Mouse (Mus musculus) embryonic facial prominence, embryonic 14.5 days (tissue): Measurements from ENCODE around the gene Golph3. TPM values are rescaled to one million over a fixed set of nuclear protein-coding genes. Genes with fewer than 3 reads are reported as not detected.
"Not testable (repeated sequence)": the region's sequence is repeated elsewhere in the genome, so short reads cannot be mapped to it uniquely, and the experiment has no call there.

Experiments
- ATAC-seq: fragments of 200-750 bp; cut with Nextera tagmentation; 2 replicates; pipeline ENCODE4 v1.8.0; 2017; ENCODE audit warnings: low read depth, moderate number of reproducible peaks, moderate TSS enrichment
- DNase-seq: peaks from one replicate; pipeline ENCODE4 v3.0.0-alpha.2; 2015; ENCODE audit warnings: low spot score
- H3K27ac ChIP-seq: fragments of 300-500 bp; sonication (generic); replicated peaks from 2 replicates; pipeline ENCODE4 v1.5.1; 2014; ENCODE audit warnings: low read depth, mild to moderate bottlenecking, low read length, moderate library complexity
- H3K27me3 ChIP-seq: fragments of 300-500 bp; sonication (generic); replicated peaks from 2 replicates; pipeline ENCODE4 v1.6.1; 2014; ENCODE audit warnings: low read length; ENCODE audit not compliant: control insufficient read depth, insufficient read depth
- H3K36me3 ChIP-seq: fragments of 300-500 bp; sonication (generic); 2 replicates; pipeline ENCODE4 v1.6.1; 2014; ENCODE audit warnings: low read length, mixed read lengths; ENCODE audit not compliant: control insufficient read depth, insufficient read depth
- H3K4me1 ChIP-seq: fragments of 300-500 bp; sonication (generic); 2 replicates; pipeline ENCODE4 v1.6.1; 2014; ENCODE audit warnings: antibody characterized with exemption, low read length; ENCODE audit not compliant: control insufficient read depth, insufficient read depth
- H3K4me2 ChIP-seq: fragments of 300-500 bp; sonication (generic); 2 replicates; pipeline ENCODE4 v1.6.1; 2014; ENCODE audit warnings: low read depth, mild to moderate bottlenecking, low read length, moderate library complexity, mixed read lengths
- H3K4me3 ChIP-seq: fragments of 300-500 bp; sonication (generic); 2 replicates; pipeline ENCODE4 v1.5.1; 2014; ENCODE audit warnings: low read depth, mild to moderate bottlenecking, low read length
- H3K9ac ChIP-seq: fragments of 300-500 bp; sonication (generic); 2 replicates; pipeline ENCODE4 v1.6.1; 2014; ENCODE audit warnings: low read depth, mild to moderate bottlenecking, low read length, moderate library complexity, mixed read lengths
- H3K9me3 ChIP-seq: fragments of 300-500 bp; sonication (generic); 2 replicates; pipeline ENCODE4 v1.6.1; 2016; ENCODE audit warnings: low read length; ENCODE audit not compliant: control insufficient read depth
- WGBS: fragments of 180-500 bp; shearing (Covaris S2); extraction: QIAGEN DNeasy Blood & Tissue Kit; methylation state at CpG from one replicate; pipeline ENCODE4 v1.1.7; 2014; 5-methylcytosine and 5-hydroxymethylcytosine counted together
- polyA plus RNA-seq: library from polyadenylated mRNA; unstranded; fragments of >200 nt; fragmentation: Nextera tagmentation; extraction: Ambion mirVana; gene quantifications from 2 replicates; pipeline ENCODE4 v1.2.1, GENCODE M21; 2014

Golph3 gene
- polyA plus RNA-seq, 1 experiment from 2014 or later, result 118 TPM

- not testable (repeated sequence) for H3K4me2 ChIP-seq, H3K4me3 ChIP-seq, DNase-seq, ATAC-seq, H3K4me1 ChIP-seq, H3K27me3 ChIP-seq, H3K9me3 ChIP-seq, H3K9ac ChIP-seq, H3K27ac ChIP-seq
- WGBS, result 91% methylated on average over 11 of the region's 11 CpGs
- H3K36me3 ChIP-seq, result peaks cover 14% of the 10 kb centered on the region
Measured at GRCm38 (mm10) chr15:12366580-12367305, 45.5 kb downstream of the Golph3 start.

GRCm38 (mm10) chr15:12367306-12368080, 46.2 kb downstream of the Golph3 start:
- Histone ChIP-seq H3K27me3 (no peaks in the 10 kb centered on the region), H3K4me3 (no peak overlapping the region), H3K9ac (no peak overlapping the region), H3K4me2 (no peak overlapping the region), H3K36me3 (peaks cover 21% of the 10 kb centered on the region), H3K4me1 (peaks cover 3% of the 10 kb centered on the region; the same call in 1 of the 2 replicates), H3K27ac (no peak overlapping the region), H3K9me3 (no peaks in the 10 kb centered on the region)
- DNase-seq, result no peak
- ATAC-seq, result no peak
- 62% methylated on average over 13 of the region's 13 CpGs for WGBS

GRCm38 (mm10) chr15:12368357-12368756, 47.1 kb downstream of the Golph3 start:
- DNase-seq (no peak), ATAC-seq (no peak)
- Histone ChIP-seq H3K9ac (no peak overlapping the region), H3K4me1 (peaks cover 3% of the 10 kb centered on the region; the same call in 1 of the 2 replicates), H3K9me3 (no peaks in the 10 kb centered on the region), H3K4me2 (no peak overlapping the region), H3K27me3 (no peaks in the 10 kb centered on the region), H3K27ac (no peak overlapping the region), H3K4me3 (no peak overlapping the region), H3K36me3 (peaks cover 20% of the 10 kb centered on the region)
- WGBS, result 85% methylated on average over 11 of the region's 11 CpGs

- Histone ChIP-seq H3K4me1 (peaks cover 5% of the 10 kb centered on the region; the same call in 1 of the 2 replicates), H3K9ac (no peak overlapping the region), H3K4me3 (no peak overlapping the region), H3K27me3 (no peaks in the 10 kb centered on the region), H3K36me3 (peaks cover 20% of the 10 kb centered on the region), H3K9me3 (no peaks in the 10 kb centered on the region), H3K4me2 (no peak overlapping the region), H3K27ac (no peak overlapping the region)
- 86% methylated on average over 4 of the region's 4 CpGs for WGBS
- DNase-seq, result no peak
- no peak for ATAC-seq
Measured at GRCm38 (mm10) chr15:12368850-12369249, 47.6 kb downstream of the Golph3 start.

GRCm38 (mm10) chr15:12370096-12370495, 48.8 kb downstream of the Golph3 start:
- ATAC-seq (no peak), DNase-seq (no peak)
- Histone ChIP-seq H3K4me3 (no peak overlapping the region), H3K27ac (no peak overlapping the region), H3K9me3 (no peaks in the 10 kb centered on the region), H3K4me2 (no peak overlapping the region), H3K36me3 (peaks cover 22% of the 10 kb centered on the region; the same call in 1 of the 2 replicates), H3K4me1 (peaks cover 8% of the 10 kb centered on the region; the same call in 1 of the 2 replicates), H3K27me3 (no peaks in the 10 kb centered on the region), H3K9ac (no peak overlapping the region)
- WGBS, result 94% methylated on average over 3 of the region's 3 CpGs

- no peaks in the 10 kb centered on the region for H3K27me3 ChIP-seq
- no peak overlapping the region for H3K27ac ChIP-seq
- peaks cover 23% of the 10 kb centered on the region; the same call in 1 of the 2 replicates for H3K36me3 ChIP-seq
- DNase-seq (peak; percentile 89), ATAC-seq (peak; percentile 47)
- no peak overlapping the region for H3K9ac ChIP-seq
- WGBS, result 6% methylated on average over 8 of the region's 8 CpGs
- H3K4me2 ChIP-seq, result no peak overlapping the region
- H3K4me3 ChIP-seq, result no peak overlapping the region
- H3K4me1 ChIP-seq, result peaks cover 11% of the 10 kb centered on the region; the same call in 1 of the 2 replicates
- H3K9me3 ChIP-seq, result no peaks in the 10 kb centered on the region
Measured at GRCm38 (mm10) chr15:12371183-12371582, 49.9 kb downstream of the Golph3 start.

- Histone ChIP-seq H3K4me1 (peaks cover 15% of the 10 kb centered on the region; the same call in 1 of the 2 replicates), H3K36me3 (peaks cover 17% of the 10 kb centered on the region; the same call in 1 of the 2 replicates), H3K9ac (no peak overlapping the region), H3K9me3 (no peaks in the 10 kb centered on the region), H3K4me2 (no peak overlapping the region), H3K27ac (no peak overlapping the region), H3K4me3 (no peak overlapping the region), H3K27me3 (no peaks in the 10 kb centered on the region)
- DNase-seq (no peak), ATAC-seq (no peak)
- 72% methylated on average over 14 of the region's 14 CpGs for WGBS
Measured at GRCm38 (mm10) chr15:12373496-12373895, 52.2 kb downstream of the Golph3 start.

- H3K4me3 ChIP-seq, result no peak overlapping the region
- no peak overlapping the region for H3K4me2 ChIP-seq
- 66% methylated on average over 6 of the region's 6 CpGs for WGBS
- H3K27me3 ChIP-seq, result no peaks in the 10 kb centered on the region
- H3K27ac ChIP-seq, result no peak overlapping the region
- H3K4me1 ChIP-seq, result peaks cover 15% of the 10 kb centered on the region; the same call in 1 of the 2 replicates
- DNase-seq (no peak), ATAC-seq (no peak)
- no peak overlapping the region for H3K9ac ChIP-seq
- peaks cover 17% of the 10 kb centered on the region; the same call in 1 of the 2 replicates for H3K36me3 ChIP-seq
- no peaks in the 10 kb centered on the region for H3K9me3 ChIP-seq
Measured at GRCm38 (mm10) chr15:12373918-12374317, 52.7 kb downstream of the Golph3 start.
